Mouse (Mus musculus): Measurements from ENCODE around the gene Olfr427. TPM values are rescaled to one million over a fixed set of nuclear protein-coding genes. Genes with fewer than 3 reads are reported as not detected.

Olfr427 gene
- polyA plus RNA-seq, 1 experiment from 2014 or later, result not detected

GRCm38 (mm10) chr1:174121062-174121461 is 24.4 kb downstream of the Olfr427 start, which contains the start of gene Olfr231:
Gene Olfr231, minus strand, starts transcription at chr1:174121162.
- 46% methylated on average over 2 of the region's 2 CpGs for WGBS
- H3K4me2 ChIP-seq (replicated peaks), result no peak within 1 kb of the TSS
- no peaks in the 10 kb centered on the region for H3K9me3 ChIP-seq
- H3K27ac ChIP-seq, result no peak within 1 kb of the TSS
- no peak within 1 kb of the TSS for H3K9ac ChIP-seq
- no peaks in the 10 kb centered on the region for H3K4me1 ChIP-seq
- no peak for ATAC-seq (ENCODE audit: insufficient number of reproducible peaks, insufficient read depth, low FRiP score, low TSS enrichment)
- H3K36me3 ChIP-seq, result no peaks in the 10 kb centered on the region
- no peak within 1 kb of the TSS for H3K4me3 ChIP-seq
- H3K27me3 ChIP-seq, result no peaks in the 10 kb centered on the region

GRCm38 (mm10) chr1:174131217-174131616 is 34.5 kb downstream of the Olfr427 start, which contains the start of gene Olfr424:
Gene Olfr424, plus strand, starts transcription at chr1:174131517.
- Histone ChIP-seq H3K4me3 (no peak within 1 kb of the TSS), H3K9me3 (no peaks in the 10 kb centered on the region), H3K9ac (no peak within 1 kb of the TSS), H3K27me3 (no peaks in the 10 kb centered on the region), H3K36me3 (no peaks in the 10 kb centered on the region), H3K27ac (no peak within 1 kb of the TSS), H3K4me1 (no peaks in the 10 kb centered on the region), H3K4me2 (replicated peaks) (no peak within 1 kb of the TSS)
- 75% methylated on average over 3 of the region's 3 CpGs for WGBS
- no peak for ATAC-seq (ENCODE audit: insufficient number of reproducible peaks, insufficient read depth, low FRiP score, low TSS enrichment)

- 57% methylated on average over 3 of the region's 3 CpGs for WGBS
- no peaks in the 10 kb centered on the region for H3K27me3 ChIP-seq
- no peaks in the 10 kb centered on the region for H3K4me1 ChIP-seq
- no peak overlapping the region for H3K4me3 ChIP-seq
- H3K9ac ChIP-seq, result no peak overlapping the region
- H3K4me2 ChIP-seq (replicated peaks), result no peak overlapping the region
- ATAC-seq (ENCODE audit: insufficient number of reproducible peaks, insufficient read depth, low FRiP score, low TSS enrichment), result no peak
- no peaks in the 10 kb centered on the region for H3K9me3 ChIP-seq
- no peak overlapping the region for H3K27ac ChIP-seq
- H3K36me3 ChIP-seq, result no peaks in the 10 kb centered on the region
These were observed 35.3 kb downstream of the Olfr427 start for GRCm38 (mm10) chr1:174131999-174132398.

- 76% methylated on average over 2 of the region's 2 CpGs for WGBS
- Histone ChIP-seq H3K9me3 (no peaks in the 10 kb centered on the region), H3K27me3 (no peaks in the 10 kb centered on the region), H3K9ac (no peak overlapping the region), H3K4me3 (no peak overlapping the region), H3K4me2 (replicated peaks) (no peak overlapping the region), H3K36me3 (no peaks in the 10 kb centered on the region), H3K4me1 (no peaks in the 10 kb centered on the region), H3K27ac (no peak overlapping the region)
- ATAC-seq (ENCODE audit: insufficient number of reproducible peaks, insufficient read depth, low FRiP score, low TSS enrichment), result no peak
These were observed 44.7 kb downstream of the Olfr427 start for GRCm38 (mm10) chr1:174141384-174141783.

GRCm38 (mm10) chr1:174146696-174147095 is 50.0 kb downstream of the Olfr427 start:
- no peak overlapping the region for H3K27ac ChIP-seq
- WGBS, result 94% methylated on average over 1 of the region's 1 CpGs
- H3K9me3 ChIP-seq, result no peaks in the 10 kb centered on the region
- no peak overlapping the region for H3K9ac ChIP-seq
- no peak for ATAC-seq (ENCODE audit: insufficient number of reproducible peaks, insufficient read depth, low FRiP score, low TSS enrichment)
- no peaks in the 10 kb centered on the region for H3K4me1 ChIP-seq
- no peaks in the 10 kb centered on the region for H3K36me3 ChIP-seq
- H3K4me2 ChIP-seq (replicated peaks), result no peak overlapping the region
- H3K4me3 ChIP-seq, result no peak overlapping the region
- H3K27me3 ChIP-seq, result no peaks in the 10 kb centered on the region

- Histone ChIP-seq H3K27me3 (no peaks in the 10 kb centered on the region), H3K36me3 (no peaks in the 10 kb centered on the region), H3K9me3 (no peaks in the 10 kb centered on the region), H3K27ac (no peak overlapping the region), H3K4me2 (replicated peaks) (no peak overlapping the region), H3K4me3 (no peak overlapping the region), H3K9ac (no peak overlapping the region), H3K4me1 (no peaks in the 10 kb centered on the region)
- WGBS, result 71% methylated on average over 2 of the region's 2 CpGs
- ATAC-seq (ENCODE audit: insufficient number of reproducible peaks, insufficient read depth, low FRiP score, low TSS enrichment), result no peak
These were observed 52.6 kb downstream of the Olfr427 start for GRCm38 (mm10) chr1:174149289-174149688.

Other genes with a start within 250 kb of the Olfr427 start
- gene Ifi211, start 183.8 kb upstream of the Olfr427 start, polyA plus RNA-seq (2016; fragmentation: Nextera tagmentation; extraction: Ambion mirVana), result 0.45 and 0.52 TPM in 2 replicates
- gene Mndal, start 154.4 kb upstream of the Olfr427 start, polyA plus RNA-seq (2016; fragmentation: Nextera tagmentation; extraction: Ambion mirVana), result 0.67 and 0.74 TPM in 2 replicates
- 0.20 and 0.40 TPM in 2 replicates for gene Ifi203, start 154.2 kb upstream of the Olfr427 start, polyA plus RNA-seq (2016; fragmentation: Nextera tagmentation; extraction: Ambion mirVana)
- 0.09 and 0.43 TPM in 2 replicates for gene Ifi202b, start 114.1 kb upstream of the Olfr427 start, polyA plus RNA-seq (2016; fragmentation: Nextera tagmentation; extraction: Ambion mirVana)
- gene Ifi205, start 65.1 kb upstream of the Olfr427 start, polyA plus RNA-seq (2016; fragmentation: Nextera tagmentation; extraction: Ambion mirVana), result not detected in 2 replicates
- gene Olfr433, start 56.2 kb upstream of the Olfr427 start, polyA plus RNA-seq (2016; fragmentation: Nextera tagmentation; extraction: Ambion mirVana), result 0.06 and 0.09 TPM in 2 replicates
- gene Olfr432, start 47.7 kb upstream of the Olfr427 start, polyA plus RNA-seq (2016; fragmentation: Nextera tagmentation; extraction: Ambion mirVana), result not detected in 2 replicates
- gene Olfr430, start 30.3 kb upstream of the Olfr427 start, polyA plus RNA-seq (2016; fragmentation: Nextera tagmentation; extraction: Ambion mirVana), result 0.09 TPM in 1 of 2 replicates, not detected in the other
- not detected in 2 replicates for gene Olfr429, start 12.6 kb upstream of the Olfr427 start, polyA plus RNA-seq (2016; fragmentation: Nextera tagmentation; extraction: Ambion mirVana)
- 0.22 and 0.79 TPM in 2 replicates for gene Olfr231, start 24.3 kb downstream of the Olfr427 start, polyA plus RNA-seq (2016; fragmentation: Nextera tagmentation; extraction: Ambion mirVana)
- not detected in 2 replicates for gene Olfr424, start 34.6 kb downstream of the Olfr427 start, polyA plus RNA-seq (2016; fragmentation: Nextera tagmentation; extraction: Ambion mirVana)
- gene Olfr420, start 58.7 kb downstream of the Olfr427 start, polyA plus RNA-seq (2016; fragmentation: Nextera tagmentation; extraction: Ambion mirVana), result 0.08 TPM in 1 of 2 replicates, not detected in the other
- gene Spta1, start 75.9 kb downstream of the Olfr427 start, polyA plus RNA-seq (2016; fragmentation: Nextera tagmentation; extraction: Ambion mirVana), result 0.93 and 1.3 TPM in 2 replicates
- gene Olfr419, start 155.2 kb downstream of the Olfr427 start, polyA plus RNA-seq (2016; fragmentation: Nextera tagmentation; extraction: Ambion mirVana), result not detected in 2 replicates
- not detected in 2 replicates for gene Mptx1, start 233.6 kb downstream of the Olfr427 start, polyA plus RNA-seq (2016; fragmentation: Nextera tagmentation; extraction: Ambion mirVana)

Data from embryonic facial prominence, embryonic 12.5 days (tissue).